Mouse (Mus musculus) mesoderm, embryonic 11.5 days (tissue): ENCODE results near the gene Mphosph9.
"Not testable (repeated sequence)": the region's sequence is repeated elsewhere in the genome, so short reads cannot be mapped to it uniquely, and the experiment has no call there.

Experiments used
- DNase-seq: peaks from one replicate; pipeline ENCODE4 v3.0.0-alpha.2; 2012; ENCODE audit warnings: low read depth, low spot score

The Mphosph9 gene

DNA sequence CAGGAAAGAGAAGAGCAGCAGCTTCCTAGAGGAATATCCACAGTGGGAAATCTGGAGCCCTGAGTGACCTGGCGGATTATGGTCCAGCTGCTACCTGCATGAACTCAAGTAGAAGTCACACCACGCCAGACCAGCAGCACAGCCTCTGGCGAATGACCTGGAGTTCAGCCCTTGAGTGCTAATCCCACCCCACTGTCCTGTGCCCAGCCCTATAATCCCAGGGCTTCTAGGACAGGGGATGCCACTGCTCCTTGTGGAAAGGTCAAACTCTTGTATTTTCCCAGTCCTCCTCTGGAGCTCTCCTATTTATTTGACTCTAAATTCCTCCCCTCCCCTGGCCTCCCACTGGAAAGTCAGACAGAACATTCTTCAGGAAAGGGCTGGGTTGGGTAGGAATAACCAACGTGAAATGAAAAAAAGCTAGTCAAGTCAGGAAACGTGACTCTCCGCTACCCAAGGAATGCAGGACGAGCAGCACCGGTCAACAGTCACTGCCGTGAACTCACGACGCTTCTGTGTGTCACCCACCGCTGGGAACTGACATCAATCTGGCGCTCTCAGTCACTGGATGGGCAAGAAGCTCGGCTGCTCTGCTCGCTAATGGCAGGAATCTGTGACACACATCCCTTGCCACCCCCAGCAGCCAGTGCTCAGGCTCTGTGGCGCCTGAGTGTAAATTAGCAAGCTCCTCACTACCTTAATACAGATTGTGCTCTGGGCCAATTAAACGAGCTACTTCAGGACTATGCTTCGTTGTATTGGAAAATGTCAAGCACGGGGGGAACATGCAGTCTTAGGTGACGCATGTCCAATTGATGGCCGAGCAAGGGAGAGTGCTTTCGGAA lies 86.7 kb downstream of the Mphosph9 start:
- DNase-seq: peak; percentile 54

DNA sequence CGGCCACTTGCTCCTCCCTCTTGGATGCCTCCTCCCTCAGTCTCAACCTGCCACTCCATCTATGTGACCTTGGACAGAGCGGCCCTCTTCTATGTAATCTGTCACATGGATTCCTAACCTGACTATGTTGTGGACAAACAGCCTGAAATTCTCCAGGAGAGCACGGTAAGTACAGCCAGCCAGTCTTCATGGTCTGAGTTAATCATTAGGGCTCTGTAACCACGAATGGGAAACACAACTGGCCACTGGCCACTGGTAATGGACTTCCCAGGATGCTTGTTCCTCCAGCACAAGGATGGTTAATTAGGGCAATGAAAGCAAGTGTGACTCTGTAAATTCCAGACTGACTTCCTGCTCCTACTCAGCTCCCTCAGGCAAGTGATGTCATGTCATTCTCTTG lies 91.6 kb downstream of the Mphosph9 start:
- no peak for DNase-seq

GRCm38 (mm10) chr5:124234778-124235177 lies 93.0 kb downstream of the Mphosph9 start:
- DNase-seq: no peak

DNA sequence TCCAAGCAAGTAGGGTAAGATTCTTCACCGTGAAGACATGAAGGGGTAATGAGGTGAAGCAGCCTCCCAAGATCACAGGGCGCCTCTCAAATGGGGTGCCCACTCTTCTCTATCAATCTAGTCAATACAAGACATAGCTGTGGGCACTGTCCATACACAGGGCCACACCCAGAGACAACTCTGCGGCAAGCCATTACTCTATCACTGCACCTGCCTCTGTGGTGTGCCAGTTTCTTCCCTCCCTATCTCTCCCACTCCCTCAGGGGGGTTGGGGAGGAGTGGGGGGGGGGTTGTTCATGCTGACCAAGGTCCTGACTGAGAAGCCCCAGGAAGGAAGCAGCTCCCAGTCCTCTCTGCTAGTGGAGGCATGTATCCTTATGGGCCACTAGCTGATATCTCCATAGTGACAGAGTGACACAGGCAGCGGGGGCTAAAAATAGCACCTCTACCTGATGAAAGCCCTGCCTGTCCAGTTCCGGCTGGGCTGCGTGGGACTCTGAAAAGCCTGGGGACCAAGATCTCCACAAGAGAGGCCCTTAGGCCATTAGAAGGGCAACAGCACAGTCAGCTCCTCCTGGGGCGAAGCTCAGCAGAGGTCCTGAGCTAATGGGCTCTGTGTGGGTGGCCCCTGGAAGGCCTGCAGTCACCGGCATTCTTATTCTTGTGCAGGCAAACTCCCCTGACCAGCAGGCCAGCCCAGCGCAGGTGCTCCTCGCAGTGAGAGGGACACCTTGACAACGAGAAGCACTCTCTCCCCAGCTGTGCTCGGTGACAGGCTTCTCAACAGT lies 93.7 kb downstream of the Mphosph9 start:
- no peak for DNase-seq

GRCm38 (mm10) chr5:124233144-124233465 lies 94.7 kb downstream of the Mphosph9 start:
- no peak for DNase-seq

DNA sequence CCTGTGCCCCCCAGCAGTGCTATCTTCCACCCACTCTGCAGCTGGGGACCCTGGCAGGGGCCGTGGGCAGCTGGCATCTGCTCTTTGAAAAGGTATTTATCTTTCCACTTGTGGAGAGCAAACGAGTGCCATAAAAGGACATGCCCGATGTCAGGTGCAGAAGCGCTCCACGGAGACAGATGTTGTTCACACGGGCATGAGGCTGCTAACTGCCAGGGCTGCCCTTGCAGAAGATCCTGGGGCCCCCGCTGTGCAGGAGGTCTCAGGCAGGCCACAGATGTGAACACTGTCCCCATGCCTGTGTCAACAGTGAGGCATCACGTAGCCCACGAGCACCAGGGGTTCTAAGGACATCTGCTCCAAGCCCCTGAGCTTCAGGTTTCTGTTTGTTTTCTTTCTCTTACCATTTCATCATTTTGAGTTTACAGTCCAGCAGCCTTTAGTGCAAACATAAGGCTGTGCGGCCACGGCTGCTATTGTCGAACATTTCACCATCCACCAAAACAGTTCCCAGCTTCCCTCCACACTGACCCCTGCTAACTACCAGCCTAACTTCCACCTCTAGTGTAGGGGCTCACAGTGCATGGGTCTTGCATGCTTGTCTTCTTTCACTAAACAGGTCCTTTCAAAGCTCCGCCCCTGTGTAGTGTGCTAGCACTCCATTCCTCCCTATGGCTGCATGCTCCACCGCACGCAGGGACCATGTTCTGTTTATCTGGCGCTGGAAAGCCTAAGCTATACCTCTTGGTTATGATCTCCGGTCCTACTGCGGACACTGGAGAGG lies 95.2 kb downstream of the Mphosph9 start:
- DNase-seq: peak; percentile 35

DNA sequence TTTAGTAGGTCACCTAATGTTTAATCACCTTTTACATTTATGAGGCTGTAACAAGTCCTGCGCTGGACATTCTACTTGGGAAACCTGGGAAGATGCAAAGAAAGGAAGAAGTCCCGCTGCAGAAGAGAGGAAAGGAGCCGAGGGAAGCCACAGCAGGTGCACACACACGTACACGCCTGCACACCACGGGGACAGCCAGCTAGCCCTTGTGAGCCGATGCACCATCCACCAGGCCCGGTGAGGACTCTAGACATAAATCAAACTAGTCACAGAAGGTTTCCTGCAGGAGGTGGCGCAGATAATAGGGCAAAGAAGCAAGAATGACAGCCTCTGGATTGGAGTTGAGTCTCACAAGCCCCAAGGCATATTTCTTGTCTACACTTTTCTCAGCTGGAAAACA lies 97.3 kb downstream of the Mphosph9 start:
- DNase-seq: no peak

DNA sequence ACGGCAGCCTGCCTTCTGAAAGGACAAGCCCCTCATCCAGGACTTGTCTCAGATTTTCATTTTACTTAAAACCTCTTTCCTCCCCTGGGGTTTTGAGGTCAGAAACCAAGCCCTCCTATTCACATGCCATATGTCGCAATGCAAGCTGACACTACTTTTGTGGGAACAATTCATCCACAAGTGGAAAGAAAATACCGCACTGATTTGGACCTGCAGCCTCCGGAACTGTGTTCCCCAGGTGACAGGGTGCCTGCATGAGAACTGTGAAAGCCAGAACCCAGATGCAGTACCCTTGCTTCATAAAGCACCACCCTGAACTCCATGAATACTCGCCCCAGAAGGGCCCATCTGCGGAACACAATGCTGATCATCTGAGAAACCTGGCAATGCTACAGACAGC lies 100.6 kb downstream of the Mphosph9 start:
- DNase-seq: no peak

DNA sequence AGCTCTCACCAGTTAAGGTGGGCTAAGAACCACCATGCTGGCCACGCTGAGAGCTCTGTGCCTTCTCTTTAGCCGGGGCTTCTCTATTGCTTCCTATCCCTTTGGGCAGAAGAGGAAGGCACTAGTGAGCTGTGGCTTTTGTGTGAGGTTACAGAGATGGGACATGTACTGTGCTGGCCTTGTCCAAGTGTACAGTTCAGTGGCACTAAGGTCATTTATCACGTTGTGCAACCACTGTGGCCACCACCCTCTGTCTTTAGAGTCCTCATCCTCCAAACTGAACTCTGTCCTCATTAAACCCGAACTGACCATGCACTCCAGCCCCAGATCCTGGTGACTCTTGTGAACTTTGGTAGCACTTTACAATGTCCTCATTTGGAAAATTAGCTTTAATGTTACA lies 101.3 kb downstream of the Mphosph9 start:
- no peak for DNase-seq

DNA sequence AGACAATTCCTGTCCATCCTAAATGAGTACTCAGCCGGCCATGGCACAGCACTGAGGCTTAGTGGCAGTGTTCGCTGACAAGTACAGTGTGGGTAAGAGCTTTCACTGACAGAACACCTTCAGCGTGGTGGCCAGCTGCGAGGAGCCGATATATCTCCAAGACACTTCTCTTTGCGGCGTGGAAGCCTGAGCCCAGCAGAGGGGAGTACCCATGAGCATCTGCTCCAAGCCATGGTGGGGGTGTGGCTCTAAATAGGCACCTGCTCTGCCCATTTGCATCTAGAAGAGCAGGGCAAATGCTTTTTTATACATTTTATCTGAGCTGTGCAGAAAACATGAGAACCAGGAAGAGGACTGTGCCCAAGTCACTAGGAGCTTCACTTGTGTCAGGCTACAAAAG lies 101.9 kb downstream of the Mphosph9 start:
- DNase-seq: no peak

DNA sequence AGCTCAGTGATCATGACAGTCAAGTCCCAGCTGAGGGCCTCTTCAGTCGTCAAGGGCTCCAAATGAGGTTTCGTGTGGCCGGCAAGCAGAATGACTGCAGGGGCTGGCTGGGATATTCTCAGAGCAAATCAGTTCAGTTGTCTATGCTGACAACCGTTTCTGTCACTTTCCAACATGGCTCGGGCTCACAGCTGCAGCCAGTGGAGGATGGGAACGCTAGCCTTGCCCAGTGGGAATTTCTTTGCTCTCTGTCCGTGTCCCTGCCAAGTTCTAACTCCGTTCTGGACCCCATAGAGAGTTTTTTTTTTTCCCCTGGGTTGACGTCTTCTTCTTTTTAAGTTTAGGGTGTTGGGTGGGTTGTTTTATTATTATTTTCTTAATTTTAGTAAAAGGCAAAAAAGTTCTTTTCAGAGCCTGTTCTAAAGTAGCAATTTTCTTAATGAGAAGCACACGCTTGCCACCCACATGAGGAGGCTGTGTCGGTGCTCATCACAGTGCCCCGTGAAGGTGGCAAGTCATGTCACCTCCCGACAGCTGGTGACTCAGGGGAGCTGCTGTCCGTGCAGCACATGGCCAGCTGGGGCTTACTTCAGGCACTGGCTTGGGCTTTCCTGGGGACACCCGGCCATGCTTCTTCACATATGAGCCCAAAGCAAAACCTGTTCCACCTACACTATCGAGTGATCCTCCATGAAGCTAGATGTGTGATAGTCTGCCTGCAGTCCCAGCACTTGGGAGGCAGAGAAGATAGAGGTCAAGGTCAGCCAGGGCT lies 103.3 kb downstream of the Mphosph9 start:
- no peak for DNase-seq

GRCm38 (mm10) chr5:124223574-124223973 lies 104.2 kb downstream of the Mphosph9 start:
- DNase-seq: no peak

GRCm38 (mm10) chr5:124222696-124223095 lies 105.1 kb downstream of the Mphosph9 start:
- DNase-seq: no peak

- no peak for DNase-seq
These were observed 106.1 kb downstream of the Mphosph9 start for GRCm38 (mm10) chr5:124221736-124222040.

DNA sequence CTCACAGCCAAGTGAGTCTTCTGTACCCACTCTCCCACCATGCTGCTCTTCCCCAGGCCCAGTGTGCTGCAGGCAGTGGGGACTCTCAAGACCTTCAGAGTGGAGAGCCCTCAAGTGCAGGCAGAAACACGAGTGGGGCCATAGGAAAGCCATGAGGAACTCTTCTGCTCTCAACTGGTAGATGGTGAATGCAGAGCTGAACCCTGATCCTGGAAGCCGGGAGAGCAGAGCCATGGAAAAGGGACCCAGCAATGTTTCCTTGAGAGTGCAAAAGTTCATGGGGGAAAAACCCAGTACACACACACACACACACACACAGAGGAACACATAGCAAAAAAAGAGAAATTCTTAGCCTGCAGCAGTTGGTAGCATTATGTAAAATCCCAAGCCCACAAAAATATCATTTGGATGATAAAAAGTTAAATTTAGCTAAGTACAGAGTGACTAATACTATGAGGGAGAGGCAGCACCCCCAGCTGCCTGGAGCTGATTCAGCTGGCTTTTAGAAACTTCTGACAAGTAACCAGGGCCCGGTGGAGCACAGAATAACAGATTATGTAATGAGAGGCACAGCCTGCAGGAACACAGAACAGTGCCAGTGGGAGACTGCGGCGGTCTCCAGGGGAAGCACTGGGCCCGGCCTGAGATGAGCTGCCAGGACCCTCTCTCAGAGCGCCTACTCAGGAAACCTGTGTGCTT lies 106.6 kb downstream of the Mphosph9 start:
- DNase-seq: no peak

GRCm38 (mm10) chr5:124220551-124220950 lies 107.2 kb downstream of the Mphosph9 start:
- DNase-seq: no peak

DNA sequence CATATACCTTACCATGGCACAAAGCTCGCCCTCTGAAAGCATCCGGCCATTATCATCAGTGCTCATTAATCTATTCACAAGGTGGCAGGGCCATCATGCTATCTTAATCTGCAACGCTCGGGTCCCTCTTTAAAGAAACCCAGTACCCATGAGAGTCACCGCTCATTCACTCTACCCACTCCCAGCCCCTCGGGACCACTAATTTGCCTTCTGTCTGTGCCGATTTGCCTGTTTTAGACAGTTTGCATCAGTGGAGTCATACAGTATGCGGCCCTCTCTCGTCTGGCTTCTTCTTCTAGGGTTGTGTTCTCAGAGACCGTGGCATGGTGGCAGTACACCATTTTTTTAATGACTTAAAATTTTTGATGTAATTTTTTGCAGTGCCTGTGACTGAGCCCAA lies 108.3 kb downstream of the Mphosph9 start:
- no peak for DNase-seq

- DNase-seq: no peak
These were observed 108.8 kb downstream of the Mphosph9 start for GRCm38 (mm10) chr5:124218986-124219385.

GRCm38 (mm10) chr5:124217566-124218249 lies 110.1 kb downstream of the Mphosph9 start:
- no peak for DNase-seq

GRCm38 (mm10) chr5:124217092-124217491 lies 110.7 kb downstream of the Mphosph9 start:
- not testable (repeated sequence) for DNase-seq
